Mouse (Mus musculus): Measurements from ENCODE around the gene Eif2d. TPM values are rescaled to one million over a fixed set of nuclear protein-coding genes. Genes with fewer than 3 reads are reported as not detected.
"Not testable (repeated sequence)": the region's sequence is repeated elsewhere in the genome, so short reads cannot be mapped to it uniquely, and the experiment has no call there.

Eif2d gene
- polyA plus RNA-seq, 1 experiment from 2014 or later, result 54.1 TPM

- no peaks in the 10 kb centered on the region for H3K4me1 ChIP-seq
- no peaks in the 10 kb centered on the region for H3K36me3 ChIP-seq
- 90% methylated on average over 3 of the region's 3 CpGs for WGBS
- no peak overlapping the region for H3K9ac ChIP-seq
- no peak overlapping the region for H3K4me3 ChIP-seq
- ATAC-seq (ENCODE audit: low FRiP score, low read depth), result no peak
- H3K27ac ChIP-seq, result no peak overlapping the region
- no peaks in the 10 kb centered on the region for H3K27me3 ChIP-seq (replicated peaks)
- H3K9me3 ChIP-seq, result no peaks in the 10 kb centered on the region
- no peak overlapping the region for H3K4me2 ChIP-seq (replicated peaks)
These were observed 6.8 kb upstream of the Eif2d start for GRCm38 (mm10) chr1:131146181-131146614.

- Histone ChIP-seq H3K27me3 (replicated peaks) (no peaks in the 10 kb centered on the region; the same call in 1 of the 2 replicates), H3K9ac (no peak overlapping the region), H3K27ac (no peak overlapping the region), H3K4me1 (peaks cover 8% of the 10 kb centered on the region), H3K4me3 (no peak overlapping the region), H3K36me3 (no peaks in the 10 kb centered on the region), H3K4me2 (replicated peaks) (no peak overlapping the region), H3K9me3 (no peaks in the 10 kb centered on the region)
- ATAC-seq (ENCODE audit: low FRiP score, low read depth), result no peak
- WGBS, result 68% methylated on average over 1 of the region's 1 CpGs
These were observed 3.5 kb upstream of the Eif2d start for GRCm38 (mm10) chr1:131149496-131149895.

GRCm38 (mm10) chr1:131155456-131155855 lies 2.5 kb downstream of the Eif2d start:
- no peak overlapping the region for H3K9ac ChIP-seq
- 59% methylated on average over 2 of the region's 2 CpGs for WGBS
- ATAC-seq (ENCODE audit: low FRiP score, low read depth), result no peak

GRCm38 (mm10) chr1:131159573-131160327 lies 6.8 kb downstream of the Eif2d start:
- ATAC-seq (ENCODE audit: low FRiP score, low read depth); H3K9me3 ChIP-seq; H3K27me3 ChIP-seq (replicated peaks); H3K9ac ChIP-seq; H3K4me1 ChIP-seq; H3K27ac ChIP-seq; H3K4me2 ChIP-seq (replicated peaks); H3K4me3 ChIP-seq: not testable (repeated sequence)
- peaks cover 54% of the 10 kb centered on the region for H3K36me3 ChIP-seq
- WGBS, result 97% methylated on average over 3 of the region's 3 CpGs

More at GRCm38 (mm10) chr1:131155456-131155855, 2.5 kb downstream of the Eif2d start:
- peaks cover 8% of the 10 kb centered on the region for H3K4me1 ChIP-seq
- H3K4me3 ChIP-seq, result no peak overlapping the region
- H3K27me3 ChIP-seq (replicated peaks), result no peaks in the 10 kb centered on the region; the same call in 1 of the 2 replicates
- no peak overlapping the region for H3K27ac ChIP-seq
- no peak overlapping the region for H3K4me2 ChIP-seq (replicated peaks)
- H3K9me3 ChIP-seq, result no peaks in the 10 kb centered on the region
- H3K36me3 ChIP-seq, result peaks cover 18% of the 10 kb centered on the region

GRCm38 (mm10) chr1:131161091-131161490 lies 8.1 kb downstream of the Eif2d start:
- Histone ChIP-seq H3K4me3 (no peak overlapping the region), H3K9ac (no peak overlapping the region), H3K36me3 (peaks cover 67% of the 10 kb centered on the region), H3K27ac (no peak overlapping the region), H3K27me3 (replicated peaks) (no peaks in the 10 kb centered on the region), H3K4me1 (no peaks in the 10 kb centered on the region), H3K9me3 (no peaks in the 10 kb centered on the region), H3K4me2 (replicated peaks) (no peak overlapping the region)
- WGBS, result 86% methylated on average over 11 of the region's 11 CpGs
- no peak for ATAC-seq (ENCODE audit: low FRiP score, low read depth)

GRCm38 (mm10) chr1:131164427-131164826 lies 11.4 kb downstream of the Eif2d start:
- Histone ChIP-seq H3K36me3 (peaks cover 84% of the 10 kb centered on the region), H3K4me1 (no peaks in the 10 kb centered on the region), H3K4me3 (no peak overlapping the region), H3K9me3 (no peaks in the 10 kb centered on the region), H3K27me3 (replicated peaks) (no peaks in the 10 kb centered on the region), H3K27ac (no peak overlapping the region), H3K4me2 (replicated peaks) (no peak overlapping the region), H3K9ac (no peak overlapping the region)
- WGBS, result 81% methylated on average over 6 of the region's 6 CpGs
- no peak for ATAC-seq (ENCODE audit: low FRiP score, low read depth)

- no peak overlapping the region for H3K4me2 ChIP-seq (replicated peaks)
- H3K27me3 ChIP-seq (replicated peaks), result no peaks in the 10 kb centered on the region
- no peak for ATAC-seq (ENCODE audit: low FRiP score, low read depth)
- peaks cover 90% of the 10 kb centered on the region for H3K36me3 ChIP-seq
- 97% methylated on average over 10 of the region's 10 CpGs for WGBS
- H3K4me3 ChIP-seq, result no peak overlapping the region
- no peak overlapping the region for H3K9ac ChIP-seq
- no peak overlapping the region for H3K27ac ChIP-seq
- H3K4me1 ChIP-seq, result no peaks in the 10 kb centered on the region
- no peaks in the 10 kb centered on the region for H3K9me3 ChIP-seq
These were observed 14.6 kb downstream of the Eif2d start for GRCm38 (mm10) chr1:131167612-131168011.

- H3K9ac ChIP-seq, result no peak overlapping the region
- WGBS, result 86% methylated on average over 7 of the region's 7 CpGs
- H3K4me3 ChIP-seq, result no peak overlapping the region
- no peak for ATAC-seq (ENCODE audit: low FRiP score, low read depth)
- no peaks in the 10 kb centered on the region for H3K9me3 ChIP-seq
- H3K4me2 ChIP-seq (replicated peaks), result no peak overlapping the region
- no peak overlapping the region for H3K27ac ChIP-seq
- peaks cover 82% of the 10 kb centered on the region for H3K36me3 ChIP-seq
- no peaks in the 10 kb centered on the region for H3K27me3 ChIP-seq (replicated peaks)
- H3K4me1 ChIP-seq, result no peaks in the 10 kb centered on the region
These were observed 20.0 kb downstream of the Eif2d start for GRCm38 (mm10) chr1:131173001-131173400.

GRCm38 (mm10) chr1:131173809-131174208 lies 20.8 kb downstream of the Eif2d start:
- Histone ChIP-seq H3K4me2 (replicated peaks) (no peak overlapping the region), H3K36me3 (peaks cover 79% of the 10 kb centered on the region), H3K27me3 (replicated peaks) (no peaks in the 10 kb centered on the region), H3K4me3 (no peak overlapping the region), H3K9ac (no peak overlapping the region), H3K4me1 (no peaks in the 10 kb centered on the region), H3K9me3 (no peaks in the 10 kb centered on the region), H3K27ac (no peak overlapping the region)
- 86% methylated on average over 6 of the region's 6 CpGs for WGBS
- no peak for ATAC-seq (ENCODE audit: low FRiP score, low read depth)

GRCm38 (mm10) chr1:131174299-131174861 lies 21.4 kb downstream of the Eif2d start:
- ATAC-seq (ENCODE audit: low FRiP score, low read depth), result no peak

GRCm38 (mm10) chr1:131175189-131175588 lies 22.2 kb downstream of the Eif2d start:
- H3K36me3 ChIP-seq, result peaks cover 76% of the 10 kb centered on the region
- no peaks in the 10 kb centered on the region for H3K9me3 ChIP-seq
- no peaks in the 10 kb centered on the region for H3K27me3 ChIP-seq (replicated peaks)
- no peak overlapping the region for H3K4me3 ChIP-seq
- no peak overlapping the region for H3K27ac ChIP-seq
- no peak for ATAC-seq (ENCODE audit: low FRiP score, low read depth)
- H3K9ac ChIP-seq, result no peak overlapping the region
- WGBS, result 95% methylated on average over 1 of the region's 1 CpGs
- H3K4me1 ChIP-seq, result no peaks in the 10 kb centered on the region
- H3K4me2 ChIP-seq (replicated peaks), result no peak overlapping the region

More at GRCm38 (mm10) chr1:131174299-131174861, 21.4 kb downstream of the Eif2d start:
- no peaks in the 10 kb centered on the region for H3K9me3 ChIP-seq
- H3K36me3 ChIP-seq, result peaks cover 78% of the 10 kb centered on the region
- no peak overlapping the region for H3K4me3 ChIP-seq
- 90% methylated on average over 12 of the region's 12 CpGs for WGBS
- no peak overlapping the region for H3K4me2 ChIP-seq (replicated peaks)
- H3K27me3 ChIP-seq (replicated peaks), result no peaks in the 10 kb centered on the region
- no peak overlapping the region for H3K27ac ChIP-seq
- H3K9ac ChIP-seq, result no peak overlapping the region
- no peaks in the 10 kb centered on the region for H3K4me1 ChIP-seq

- H3K9me3 ChIP-seq, result no peaks in the 10 kb centered on the region
- no peak overlapping the region for H3K4me3 ChIP-seq
- no peaks in the 10 kb centered on the region for H3K27me3 ChIP-seq (replicated peaks)
- H3K9ac ChIP-seq, result no peak overlapping the region
- H3K4me2 ChIP-seq (replicated peaks), result no peak overlapping the region
- no peaks in the 10 kb centered on the region for H3K4me1 ChIP-seq
- peaks cover 71% of the 10 kb centered on the region for H3K36me3 ChIP-seq
- no peak overlapping the region for H3K27ac ChIP-seq
- ATAC-seq (ENCODE audit: low FRiP score, low read depth), result no peak
- WGBS, result 95% methylated on average over 8 of the region's 8 CpGs
These were observed 22.8 kb downstream of the Eif2d start for GRCm38 (mm10) chr1:131175819-131176218.

Measured in neural tube, embryonic 12.5 days (tissue).